Mouse (Mus musculus) urinary bladder, adult 2 months (tissue): ENCODE measurements around the gene Nol8. TPM values are rescaled to one million over a fixed set of nuclear protein-coding genes. Genes with fewer than 3 reads are reported as not detected.

Source experiments
- DNase-seq: peaks from one replicate; pipeline ENCODE4 v3.0.0; 2022; ENCODE audit warnings: low spot score
- polyA plus RNA-seq: library from polyadenylated mRNA; depleted of rRNA; stranded (reverse); fragments of >200 nt; gene quantifications from 2 replicates; pipeline ENCODE4 v1.2.3, GENCODE M21; 2012; rRNA removed

The Nol8 gene
- polyA plus RNA-seq, result 9.5 and 9.9 TPM in 2 replicates

- DNase-seq, result peak; percentile 91
These were observed at the start of gene Nol8, which contains the start of gene Cenpp for GRCm38 (mm10) chr13:49652481-49653179. Gene Nol8 (plus strand): TSS chr13:49653078. Gene Cenpp (minus strand): TSS chr13:49652785.

GRCm38 (mm10) chr13:49603603-49604002 is 49.3 kb upstream of the Nol8 start:
- DNase-seq, result no peak

GRCm38 (mm10) chr13:49607714-49608113 is 45.2 kb upstream of the Nol8 start, which contains the start of gene Ogn:
Gene Ogn (plus strand): TSS chr13:49608046.
- DNase-seq, result no peak

- no peak for DNase-seq
These were observed 44.1 kb upstream of the Nol8 start for GRCm38 (mm10) chr13:49608589-49609322.

GRCm38 (mm10) chr13:49617021-49617420 is 35.9 kb upstream of the Nol8 start:
- no peak for DNase-seq

GRCm38 (mm10) chr13:49618365-49618764 is 34.5 kb upstream of the Nol8 start:
- DNase-seq, result no peak

GRCm38 (mm10) chr13:49623216-49623615 is 29.7 kb upstream of the Nol8 start:
- DNase-seq, result no peak

- no peak for DNase-seq
These were observed 24.7 kb upstream of the Nol8 start for GRCm38 (mm10) chr13:49628167-49628566.

GRCm38 (mm10) chr13:49629076-49629475 is 23.8 kb upstream of the Nol8 start:
- no peak for DNase-seq

GRCm38 (mm10) chr13:49639965-49640364 is 12.9 kb upstream of the Nol8 start:
- DNase-seq, result no peak

GRCm38 (mm10) chr13:49642650-49643049 is 10.2 kb upstream of the Nol8 start:
- DNase-seq, result no peak

- no peak for DNase-seq
These were observed 9.1 kb upstream of the Nol8 start for GRCm38 (mm10) chr13:49643669-49644362.

GRCm38 (mm10) chr13:49644731-49645529 is 7.9 kb upstream of the Nol8 start:
- DNase-seq, result no peak

GRCm38 (mm10) chr13:49646019-49646418 is 6.9 kb upstream of the Nol8 start:
- DNase-seq, result no peak

- no peak for DNase-seq
These were observed 1.7 kb upstream of the Nol8 start for GRCm38 (mm10) chr13:49651136-49651535.

GRCm38 (mm10) chr13:49651781-49652351 is 1.0 kb upstream of the Nol8 start:
- no peak for DNase-seq

GRCm38 (mm10) chr13:49653180-49653541 is 283 bp downstream of the Nol8 start:
- peak; percentile 38 for DNase-seq

GRCm38 (mm10) chr13:49677793-49678192 is 24.9 kb downstream of the Nol8 start:
- no peak for DNase-seq

GRCm38 (mm10) chr13:49681351-49682232 is 28.7 kb downstream of the Nol8 start, which contains the start of gene Iars:
Gene Iars (plus strand): TSS chr13:49682100.
- DNase-seq, result peak; percentile 97

GRCm38 (mm10) chr13:49682233-49682846 is 29.5 kb downstream of the Nol8 start:
- DNase-seq, result no peak
